Mouse (Mus musculus): ENCODE results near the gene Tmem91.
"Not testable (repeated sequence)": the region's sequence is repeated elsewhere in the genome, so short reads cannot be mapped to it uniquely, and the experiment has no call there.

Tmem91 gene

DNA sequence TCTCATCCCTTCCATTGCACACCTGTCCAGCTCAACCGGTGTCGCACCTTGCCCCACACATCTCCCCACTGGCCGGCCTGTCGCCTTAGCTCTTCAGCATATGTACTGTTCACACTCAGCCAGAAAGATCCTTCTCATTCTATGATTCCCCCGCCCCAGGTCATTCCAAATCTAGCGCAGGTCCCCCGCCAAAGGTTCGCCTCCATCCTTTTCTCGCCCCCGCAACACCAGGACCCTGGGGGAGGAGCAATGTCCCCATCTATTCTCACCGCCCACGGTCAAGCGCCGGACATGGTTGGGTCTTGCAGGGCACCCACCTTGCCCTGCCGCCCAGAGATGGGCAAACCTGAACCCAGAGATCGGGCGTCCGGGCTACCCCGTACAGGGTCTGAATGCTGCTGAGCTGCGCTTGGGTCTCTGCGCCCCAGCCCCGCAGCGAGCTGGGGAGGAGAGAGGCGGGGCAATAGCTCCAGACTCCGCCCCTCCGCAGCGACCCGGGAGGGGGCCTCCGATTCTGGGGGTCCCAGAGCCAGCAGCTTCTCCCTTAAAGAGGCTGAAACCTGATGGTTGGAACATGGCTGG lies at the start of gene Tmem91:
Tmem91 (minus strand) TSS at position 448 of the 582 bp plus-strand sequence.
- DNase-seq (ENCODE audit: low spot score): no peak

DNA sequence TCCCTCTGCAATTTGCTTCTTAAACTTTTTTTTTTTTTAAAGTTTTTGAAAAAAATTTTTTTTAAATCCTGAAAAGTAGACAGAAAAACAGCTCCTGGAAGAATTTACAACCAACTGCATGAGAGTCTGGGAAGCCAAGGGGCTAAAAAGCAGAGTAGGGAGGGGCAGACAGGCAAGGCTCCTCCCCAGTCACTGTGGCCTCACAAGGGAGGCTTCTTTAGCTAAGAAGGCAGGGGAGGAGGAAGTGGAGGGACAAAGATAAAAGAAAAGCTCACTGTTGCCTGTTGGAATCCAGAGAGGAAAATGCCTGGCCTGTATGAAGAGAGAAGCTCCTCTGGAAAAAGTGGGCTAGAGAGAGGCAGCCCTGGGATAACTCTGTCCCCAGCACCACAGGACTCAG lies 46.8 kb upstream of the Tmem91 start:
- DNase-seq (ENCODE audit: low spot score): not testable (repeated sequence)

DNA sequence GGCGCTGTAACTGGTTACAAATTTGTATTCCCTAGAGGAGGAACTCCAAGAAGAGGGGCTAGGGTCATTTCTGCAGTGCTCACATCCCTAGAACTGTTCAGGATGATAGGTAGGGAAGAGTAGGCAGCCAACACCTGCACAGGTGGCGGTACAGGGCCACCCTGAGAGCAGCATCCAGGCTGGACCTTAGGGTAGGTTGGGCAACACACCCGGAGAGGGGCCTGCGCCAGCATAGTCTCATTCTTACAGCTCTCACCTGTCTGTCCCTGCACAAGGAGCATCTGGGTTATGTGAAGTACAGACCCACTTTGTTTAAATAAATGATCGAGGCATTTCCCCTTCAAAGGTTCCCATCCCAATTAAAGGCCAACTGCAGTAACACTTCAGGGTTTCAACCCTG lies 45.8 kb upstream of the Tmem91 start:
- no peak for DNase-seq (ENCODE audit: low spot score)

DNA sequence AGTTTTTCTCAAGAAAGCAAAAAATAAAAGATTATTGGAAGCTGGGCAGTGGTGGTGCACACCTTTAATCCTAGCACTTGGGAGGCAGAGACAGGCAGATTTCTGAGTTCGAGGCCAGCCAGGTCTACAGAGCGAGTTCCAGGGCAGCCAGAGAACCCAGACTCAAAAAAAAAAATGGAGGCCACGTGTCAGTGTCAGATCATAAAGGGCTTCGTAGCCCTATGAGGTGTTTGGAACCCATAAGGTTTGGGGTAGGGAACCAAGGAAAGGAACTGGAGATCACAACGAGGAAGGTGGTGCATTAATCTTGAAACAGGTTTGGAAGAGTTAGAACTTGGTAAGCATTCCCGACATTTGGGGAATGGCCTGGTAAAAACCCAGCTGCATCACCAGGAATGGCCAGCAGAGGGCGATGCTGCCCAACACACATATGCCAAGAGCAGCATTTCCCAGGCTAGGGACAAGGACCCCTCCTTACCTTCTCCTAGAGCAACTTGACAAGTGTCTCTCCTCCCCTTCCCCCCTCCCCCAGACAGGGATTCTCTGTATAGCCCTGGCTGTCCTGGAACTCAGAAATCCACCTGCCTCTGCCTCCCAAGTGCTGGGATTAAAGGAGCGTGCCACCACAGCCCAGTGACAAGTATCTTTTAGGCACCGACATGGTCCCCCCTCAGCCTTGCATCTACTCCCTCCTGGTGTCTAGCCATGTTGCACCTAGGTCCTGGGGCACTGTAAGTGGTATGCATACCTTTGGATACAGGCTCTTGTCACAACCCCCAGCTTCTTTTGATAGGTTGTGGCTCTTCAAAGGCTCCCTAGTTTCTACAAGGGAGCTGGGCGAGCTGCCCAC lies 45.0 kb upstream of the Tmem91 start:
- DNase-seq (ENCODE audit: low spot score): no peak

DNA sequence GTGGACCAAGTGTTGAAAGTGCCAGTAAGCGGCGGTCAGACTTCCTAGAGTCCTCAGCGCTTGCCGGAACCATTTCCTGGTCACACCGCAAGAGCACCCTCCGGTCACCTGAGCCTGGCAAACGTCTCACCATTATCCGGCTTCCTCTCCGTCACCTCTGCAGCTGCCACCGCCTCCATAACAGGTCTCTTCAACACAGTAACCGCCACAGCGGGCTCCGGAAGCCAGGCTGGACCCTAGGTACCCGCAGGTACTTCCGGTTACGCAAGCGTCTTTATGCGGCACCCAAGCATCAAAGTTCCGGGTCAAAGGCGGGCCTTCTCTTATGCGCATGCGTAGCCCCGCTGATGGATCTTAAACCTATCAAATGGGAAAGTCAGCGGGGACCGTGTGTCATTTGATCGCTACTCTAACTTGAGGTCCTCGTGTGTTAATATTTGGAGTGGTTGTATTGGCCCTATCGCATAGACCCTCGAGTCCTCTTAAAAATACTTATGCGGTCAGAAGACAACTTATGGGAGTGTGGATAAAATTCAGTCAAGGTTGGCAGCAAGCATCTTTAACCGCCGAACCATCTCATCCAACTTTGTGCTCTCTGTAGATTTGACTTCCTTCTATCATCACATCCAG lies 43.9 kb upstream of the Tmem91 start, which contains the start of gene Ccdc97:
Ccdc97 (minus strand) TSS at position 301 of the 630 bp plus-strand sequence.
- peak; percentile 73 for DNase-seq (ENCODE audit: low spot score)

DNA sequence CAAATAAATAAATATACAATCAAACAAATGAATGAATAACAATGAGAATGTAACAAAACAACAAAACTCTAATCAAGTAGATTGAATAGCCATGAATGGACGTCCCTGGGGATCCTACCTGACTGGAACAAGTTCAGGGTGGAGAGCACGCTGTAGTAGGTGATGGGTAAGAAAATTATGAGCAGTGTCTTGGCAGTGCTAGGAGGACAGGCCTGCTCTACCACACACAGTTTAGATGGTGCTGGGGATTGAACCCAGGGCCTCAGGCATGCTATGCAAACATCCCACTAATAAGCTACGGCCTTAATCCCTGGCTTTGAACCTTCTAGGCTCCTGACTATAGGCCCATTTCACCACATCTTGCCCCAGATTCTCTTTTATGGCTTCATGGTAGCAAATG lies 42.5 kb upstream of the Tmem91 start:
- DNase-seq (ENCODE audit: low spot score): no peak

DNA sequence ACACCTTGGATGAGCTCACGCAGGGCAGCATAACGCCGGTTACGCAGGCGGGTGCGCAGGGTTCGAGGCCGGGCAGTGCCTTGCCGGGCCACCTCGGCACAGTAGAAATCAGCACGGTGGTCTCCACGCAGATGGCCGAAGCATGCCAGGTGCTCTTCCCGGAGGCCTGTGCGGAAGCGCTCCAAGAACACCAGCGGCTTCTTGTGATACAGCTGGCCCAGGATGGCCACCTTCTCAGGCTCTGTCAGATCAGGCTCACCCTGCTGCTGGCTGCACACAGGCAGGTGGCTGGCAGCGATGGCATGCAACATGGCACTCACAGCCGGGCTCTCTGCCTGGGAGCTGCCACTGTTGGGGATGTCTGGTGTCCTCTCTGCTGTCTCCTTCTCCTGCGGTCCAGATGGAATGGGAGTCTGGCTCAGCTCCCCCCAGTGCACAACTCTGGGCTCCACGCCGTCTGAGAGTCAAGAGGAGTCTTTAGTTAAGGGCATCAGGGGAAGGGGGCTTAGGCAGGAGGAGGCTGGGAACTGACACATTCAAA lies 40.8 kb upstream of the Tmem91 start:
- DNase-seq (ENCODE audit: low spot score): no peak

DNA sequence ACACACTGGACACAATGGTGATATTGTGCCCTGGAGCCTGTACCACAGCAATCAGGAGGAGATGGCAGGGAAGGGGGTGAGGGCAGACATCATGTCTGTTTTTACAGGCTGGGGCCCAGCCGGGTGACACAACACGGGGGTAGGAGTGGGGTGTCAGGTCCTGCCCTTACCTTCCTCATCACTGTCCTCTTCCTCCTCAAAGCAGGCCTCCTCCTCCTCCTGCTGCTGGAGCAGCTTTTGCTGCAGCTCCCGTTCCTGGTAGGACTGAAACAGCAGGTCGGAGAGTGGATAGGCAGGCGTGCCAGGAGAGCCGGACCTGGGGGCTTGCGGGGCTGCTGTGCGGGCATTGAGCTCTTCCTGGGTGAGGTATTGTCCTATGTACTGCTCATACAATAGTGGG lies 39.6 kb upstream of the Tmem91 start:
- DNase-seq (ENCODE audit: low spot score): no peak

DNA sequence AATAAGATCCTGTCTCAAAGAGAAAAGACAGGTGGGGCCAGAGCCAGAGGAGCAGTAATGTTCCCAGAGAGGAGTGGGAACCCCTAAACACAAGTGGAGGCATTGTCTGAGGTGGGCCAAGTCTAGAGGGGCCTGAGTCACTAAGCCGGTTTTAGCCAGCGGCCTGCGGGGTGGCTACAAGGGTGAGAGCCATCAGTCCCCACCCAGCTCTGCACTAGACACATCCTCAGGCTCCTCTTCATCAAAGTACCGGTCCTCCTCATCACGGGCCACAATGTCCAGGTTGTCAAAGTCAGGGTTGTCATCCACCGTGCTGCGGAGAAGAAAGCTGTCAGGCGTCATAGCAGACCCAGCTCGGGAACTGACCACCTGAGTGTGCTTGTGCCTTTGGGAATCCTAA lies 37.8 kb upstream of the Tmem91 start:
- DNase-seq (ENCODE audit: low spot score): no peak

DNA sequence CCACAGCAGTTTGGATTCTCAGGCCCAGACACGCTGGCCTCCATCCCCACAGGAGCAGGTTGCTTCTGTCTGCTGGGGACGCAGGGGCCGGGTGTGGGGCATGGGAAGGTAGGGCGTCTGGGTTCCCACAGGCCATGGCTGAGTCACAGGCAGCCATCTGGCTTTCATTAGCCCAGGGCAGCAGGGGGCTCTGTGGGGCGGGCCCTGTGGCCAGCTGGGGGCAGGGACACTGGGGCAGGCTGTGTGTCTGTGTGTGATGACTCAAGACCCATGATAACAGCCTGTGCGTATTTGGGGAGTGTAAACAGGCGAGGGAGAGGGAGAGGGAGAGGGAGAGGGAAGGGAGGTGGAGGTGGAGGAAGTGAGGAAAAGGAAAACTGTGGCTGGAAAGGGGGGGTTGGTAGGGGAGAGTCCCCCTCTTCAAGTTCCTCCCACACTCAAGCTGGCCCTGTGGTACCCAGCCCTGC lies 36.8 kb upstream of the Tmem91 start:
- DNase-seq (ENCODE audit: low spot score): no peak

DNA sequence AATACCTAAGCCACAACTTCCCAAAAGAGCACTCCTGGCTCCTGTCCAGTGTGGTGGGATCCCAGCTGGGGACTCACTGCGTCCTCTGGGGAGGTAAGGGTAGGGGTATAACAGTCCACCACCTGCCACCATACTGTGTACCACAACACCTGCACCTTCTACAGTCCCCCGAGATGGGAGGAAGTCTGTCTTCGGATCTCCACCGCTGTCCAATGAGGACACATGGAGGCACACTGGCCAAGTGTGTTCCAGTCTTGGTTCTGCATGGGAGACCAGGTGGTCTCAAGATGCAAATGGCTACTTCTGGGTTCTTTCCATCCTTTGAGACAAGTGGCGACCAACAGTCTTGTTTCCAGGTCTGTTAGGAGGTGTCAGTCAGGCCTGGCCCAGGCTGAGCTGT lies 36.2 kb upstream of the Tmem91 start:
- DNase-seq (ENCODE audit: low spot score): no peak

DNA sequence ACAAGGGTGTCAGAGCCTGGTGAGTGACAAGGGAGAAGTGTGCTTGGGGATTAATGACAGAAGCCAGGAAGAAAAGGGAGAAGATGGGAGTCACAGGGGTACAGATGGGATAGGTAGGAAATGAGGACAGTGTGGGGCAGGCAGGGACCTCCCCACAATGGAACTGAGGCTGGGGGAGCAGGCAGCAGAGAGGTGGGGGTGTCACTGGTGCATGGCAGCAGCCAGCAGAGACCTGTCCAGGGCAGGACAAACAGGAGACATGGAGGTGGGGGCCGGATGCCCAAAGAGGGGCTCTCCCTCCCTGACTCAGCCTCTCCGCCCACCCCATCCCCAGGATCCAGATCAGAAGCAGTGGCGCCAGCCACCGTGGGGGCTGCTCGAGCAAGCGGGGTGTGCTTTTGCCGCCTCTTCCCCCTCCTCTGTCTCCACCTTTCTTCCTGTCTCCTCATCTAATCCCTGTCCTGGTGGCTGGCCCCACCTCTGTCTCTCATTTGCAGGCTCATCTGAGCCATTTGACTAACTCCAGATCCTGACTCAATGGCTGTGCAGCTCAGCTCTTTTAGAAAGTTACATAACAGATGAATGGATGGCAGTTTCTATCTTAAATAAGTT lies 35.7 kb upstream of the Tmem91 start:
- no peak for DNase-seq (ENCODE audit: low spot score)

DNA sequence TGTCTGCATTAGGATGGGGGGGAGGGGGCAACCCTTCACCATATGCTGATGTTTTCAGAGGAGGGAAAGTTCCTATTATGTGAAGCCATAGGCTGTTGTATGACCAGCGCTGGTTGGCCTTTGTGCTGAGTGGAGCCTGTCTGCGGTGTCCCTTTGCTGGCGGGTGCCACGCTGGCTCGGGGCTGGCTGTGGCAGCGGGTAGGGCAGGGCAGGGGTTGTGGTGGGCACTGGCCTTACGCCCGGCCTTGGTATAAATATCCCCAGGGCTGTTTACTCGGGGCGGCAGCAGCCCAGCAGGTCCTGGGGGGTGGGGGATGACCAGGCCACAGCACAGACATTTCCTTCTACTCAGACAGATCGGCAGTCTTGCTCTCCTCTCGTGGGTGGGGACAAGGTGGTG lies 35.0 kb upstream of the Tmem91 start:
- DNase-seq (ENCODE audit: low spot score): no peak

DNA sequence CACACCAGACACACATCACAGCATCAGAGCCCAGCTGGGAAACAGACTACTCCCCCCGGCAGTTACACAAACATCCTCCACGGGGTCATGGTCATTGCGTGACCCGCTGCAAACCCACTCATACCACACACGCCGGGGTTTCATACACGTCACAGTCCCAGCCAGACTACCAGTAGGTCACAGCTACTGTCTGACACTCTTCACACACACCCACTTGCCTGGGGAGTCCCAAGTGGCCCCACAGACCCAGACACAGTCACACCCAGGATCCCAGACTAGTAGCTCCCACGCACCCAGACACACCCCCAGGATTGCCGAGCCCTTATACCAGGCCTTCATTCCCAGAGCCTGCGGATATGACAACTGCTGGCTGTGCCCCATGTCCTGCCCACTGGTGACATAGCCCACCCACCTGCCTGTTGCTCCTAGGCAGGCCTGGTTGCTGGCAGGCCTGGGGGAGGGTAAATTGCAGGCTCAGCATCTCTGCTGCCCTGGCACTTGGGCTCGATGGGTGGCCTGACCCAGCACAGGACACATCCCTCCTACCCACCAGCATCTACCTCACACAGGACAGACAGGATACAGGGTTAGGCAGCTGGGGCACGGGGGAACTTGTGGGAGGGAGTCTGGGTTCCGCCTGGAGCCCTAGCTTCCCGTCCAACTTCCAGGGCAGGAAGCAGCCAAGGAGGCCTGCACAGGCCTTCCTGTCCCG lies 32.8 kb upstream of the Tmem91 start:
- no peak for DNase-seq (ENCODE audit: low spot score)

DNA sequence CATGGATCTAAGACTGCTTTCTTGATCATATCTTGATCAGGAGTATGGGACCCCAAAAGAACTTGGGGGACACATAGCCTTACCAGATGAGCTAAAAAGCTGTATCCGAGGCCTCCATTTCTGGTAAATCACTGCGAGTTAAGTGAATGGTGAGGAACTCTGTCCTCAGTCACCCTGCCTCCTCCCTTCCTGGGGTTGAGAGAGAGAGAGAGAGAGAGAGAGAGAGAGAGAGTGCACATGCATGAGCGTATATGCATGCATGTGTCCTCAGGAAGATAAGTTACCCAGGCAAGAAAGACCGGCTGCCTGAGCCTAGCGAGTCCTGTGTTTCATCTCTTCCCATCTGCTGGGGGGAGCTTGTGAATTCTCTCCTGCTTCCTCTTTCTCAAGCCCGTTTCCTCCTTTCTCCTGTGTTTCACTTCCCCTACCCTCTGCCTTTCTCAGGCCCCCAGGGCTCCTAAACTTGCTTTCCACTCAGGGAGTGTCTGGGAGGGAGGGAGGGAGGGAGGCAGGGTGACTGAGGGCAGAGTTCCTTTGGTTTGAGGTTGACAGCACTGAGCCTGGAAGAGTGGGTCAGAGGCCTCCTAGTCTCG lies 31.7 kb upstream of the Tmem91 start:
- no peak for DNase-seq (ENCODE audit: low spot score)

DNA sequence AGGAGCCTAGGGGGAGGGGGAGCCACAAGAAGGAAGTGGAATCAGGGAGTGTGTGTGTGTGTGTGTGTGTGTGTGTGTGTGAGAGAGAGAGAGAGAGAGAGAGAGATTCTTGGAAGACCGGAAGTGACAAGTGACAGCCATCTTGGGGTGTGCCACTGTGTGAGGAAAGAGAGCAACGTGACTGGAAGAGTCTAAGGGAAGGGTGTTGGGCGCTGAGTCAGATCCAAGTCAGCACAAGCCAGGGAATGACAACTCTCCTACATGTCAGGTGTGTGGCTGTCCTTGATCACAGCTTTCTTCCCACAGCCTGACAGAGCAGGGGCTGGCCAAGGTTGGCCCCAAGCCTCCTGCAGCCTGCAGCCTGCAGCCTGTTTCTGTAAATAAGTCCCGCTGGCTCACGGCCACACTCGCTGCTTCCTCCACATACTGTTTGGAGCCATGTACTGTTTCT lies 30.9 kb upstream of the Tmem91 start:
- no peak for DNase-seq (ENCODE audit: low spot score)

DNA sequence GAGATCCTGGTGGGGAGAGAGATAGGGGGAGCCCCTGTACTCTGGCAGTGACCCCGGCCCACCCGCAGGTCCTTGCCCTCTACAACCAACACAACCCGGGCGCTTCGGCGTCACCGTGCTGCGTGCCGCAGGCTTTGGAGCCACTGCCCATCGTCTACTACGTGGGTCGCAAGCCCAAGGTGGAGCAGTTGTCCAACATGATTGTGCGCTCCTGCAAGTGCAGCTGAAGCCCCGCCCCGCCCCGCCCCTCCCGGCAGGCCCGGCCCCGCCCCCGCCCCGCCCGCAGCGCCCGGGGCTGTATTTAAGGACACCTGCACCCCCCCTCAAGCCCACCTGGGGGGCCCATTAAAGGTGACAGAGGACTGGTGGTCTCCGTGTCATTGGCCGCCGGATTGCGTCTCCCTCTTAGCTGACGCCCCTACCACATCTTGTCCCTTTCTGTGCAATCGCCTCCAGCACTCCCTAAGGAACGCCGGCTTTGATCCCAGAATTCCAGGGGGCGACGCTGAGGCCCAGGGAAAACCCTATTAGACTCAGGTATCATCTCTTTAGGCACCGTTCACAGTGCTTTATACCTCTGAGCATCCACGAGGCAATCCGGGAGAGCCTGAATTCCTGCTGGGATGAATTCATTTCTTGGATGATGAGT lies 29.9 kb upstream of the Tmem91 start:
- no peak for DNase-seq (ENCODE audit: low spot score)

DNA sequence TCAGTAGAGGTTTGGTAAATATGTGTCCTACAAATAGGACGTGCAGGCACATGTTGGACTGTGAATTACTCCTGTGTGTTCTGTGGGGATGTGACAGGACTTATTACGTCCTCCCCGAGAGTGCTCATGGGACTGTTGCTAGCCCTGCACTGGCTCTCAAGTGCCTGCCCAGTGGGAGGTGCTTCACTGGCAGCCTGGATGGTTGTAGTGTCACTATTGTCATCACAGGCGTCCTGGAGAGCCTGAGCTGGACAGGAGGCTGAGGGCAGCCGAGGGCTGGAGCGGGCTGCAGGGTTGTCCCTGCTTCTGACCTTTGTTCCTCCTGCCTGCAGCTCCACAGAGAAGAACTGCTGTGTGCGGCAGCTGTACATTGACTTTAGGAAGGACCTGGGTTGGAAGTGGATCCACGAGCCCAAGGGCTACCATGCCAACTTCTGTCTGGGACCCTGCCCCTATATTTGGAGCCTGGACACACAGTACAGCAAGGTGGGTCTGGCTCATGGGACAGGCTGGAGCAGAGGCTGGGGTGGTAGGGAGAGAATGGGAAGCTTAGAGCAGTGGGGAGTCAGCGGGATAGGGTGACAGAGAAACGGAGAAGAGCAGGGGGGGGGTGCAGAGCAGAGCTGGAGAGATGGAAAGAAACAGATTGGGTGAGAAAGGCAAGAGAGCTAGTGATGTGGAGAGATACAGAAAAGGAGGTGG lies 29.0 kb upstream of the Tmem91 start:
- no peak for DNase-seq (ENCODE audit: low spot score)

DNA sequence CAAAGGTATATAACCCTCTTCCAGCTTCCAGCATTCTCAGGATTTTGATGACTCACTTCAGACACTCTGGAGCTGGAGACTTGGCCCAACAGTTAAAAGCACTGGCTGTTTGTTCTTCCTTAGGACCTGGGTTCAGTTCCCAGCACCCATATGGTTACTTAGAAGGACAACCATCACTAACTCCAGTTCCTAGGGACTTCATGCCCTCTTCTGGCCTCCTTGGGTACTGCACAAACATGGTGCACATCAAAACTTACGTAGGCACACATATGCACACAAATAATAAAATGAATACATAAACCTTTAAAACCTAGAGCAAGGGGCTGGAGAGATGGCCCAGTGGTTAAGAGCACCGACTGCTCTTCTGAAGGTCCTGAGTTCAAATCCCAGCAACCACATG lies 27.4 kb upstream of the Tmem91 start:
- no peak for DNase-seq (ENCODE audit: low spot score)

DNA sequence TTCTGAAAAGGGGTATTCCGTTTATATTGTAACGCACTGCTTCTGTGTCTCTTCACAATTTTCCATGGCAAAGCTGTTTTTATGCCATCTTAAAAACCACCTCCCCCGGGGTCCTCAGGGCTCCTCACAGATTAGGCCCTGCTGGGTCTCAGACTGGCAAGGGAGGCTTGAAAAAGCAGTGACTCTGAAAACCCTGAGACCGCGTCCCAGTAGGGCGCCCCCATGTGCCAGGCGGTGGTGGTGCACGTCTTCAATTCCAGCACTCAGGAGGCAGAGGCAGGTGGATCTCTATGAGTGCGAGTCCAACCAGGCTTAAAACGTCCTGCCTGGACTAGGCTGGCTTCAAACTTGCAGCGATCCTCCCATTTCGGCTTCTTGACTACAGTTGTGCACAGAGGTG lies 25.8 kb upstream of the Tmem91 start:
- no peak for DNase-seq (ENCODE audit: low spot score)

Data from urinary bladder, postnatal 10 days (tissue).